Mouse (Mus musculus): ENCODE measurements around the gene Hmgcs2.

GRCm38 (mm10) chr3:98254059-98254458, 26.2 kb upstream of the Hmgcs2 start:
- TF ChIP-seq CTCF (IDR thresholded peaks at IDR 0.05; ENCODE audit: borderline replicate concordance, extremely low read depth, insufficient read depth, insufficient read length) (no peak), POLR2A (IDR thresholded peaks at IDR 0.05; ENCODE audit: borderline replicate concordance, extremely low read depth, insufficient read depth, insufficient read length, poor library complexity, severe bottlenecking) (no peak)

Measured in brain, embryonic 14.5 days (tissue).